Mouse (Mus musculus) 3134 (cell line): ENCODE data around the gene Igdcc4.

Experiments
- DNase-seq: peaks from one replicate; pipeline ENCODE4 v3.0.0-alpha.2; 2011; ENCODE audit warnings: low spot score; ENCODE audit not compliant: insufficient read length; ENCODE audit errors: extremely low read depth

The Igdcc4 gene

GRCm38 (mm10) chr9:65154692-65155455 is 53.6 kb downstream of the Igdcc4 start:
- no peak for DNase-seq

DNA sequence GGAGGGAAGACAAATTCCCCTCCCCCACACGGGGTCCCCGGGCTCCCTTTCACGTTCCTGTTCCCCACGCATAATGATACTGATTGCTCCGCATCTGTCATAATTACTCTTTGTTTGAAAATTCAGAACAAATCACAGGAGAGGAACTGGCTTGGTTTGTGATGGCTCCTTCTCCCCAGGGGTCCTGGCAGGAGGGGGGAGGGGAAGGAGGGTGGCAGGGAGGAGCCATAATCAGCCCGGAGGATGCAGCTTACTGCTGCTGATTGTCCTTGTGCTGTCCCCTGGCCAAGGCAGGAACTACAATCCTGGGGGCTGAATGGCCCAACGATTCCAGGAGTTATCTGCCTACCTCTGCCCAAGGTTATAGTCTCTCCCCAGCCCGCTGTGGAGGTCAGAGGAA is 55.3 kb downstream of the Igdcc4 start:
- DNase-seq: no peak

- DNase-seq: no peak
These were observed 56.3 kb downstream of the Igdcc4 start for GRCm38 (mm10) chr9:65157631-65158030.

DNA sequence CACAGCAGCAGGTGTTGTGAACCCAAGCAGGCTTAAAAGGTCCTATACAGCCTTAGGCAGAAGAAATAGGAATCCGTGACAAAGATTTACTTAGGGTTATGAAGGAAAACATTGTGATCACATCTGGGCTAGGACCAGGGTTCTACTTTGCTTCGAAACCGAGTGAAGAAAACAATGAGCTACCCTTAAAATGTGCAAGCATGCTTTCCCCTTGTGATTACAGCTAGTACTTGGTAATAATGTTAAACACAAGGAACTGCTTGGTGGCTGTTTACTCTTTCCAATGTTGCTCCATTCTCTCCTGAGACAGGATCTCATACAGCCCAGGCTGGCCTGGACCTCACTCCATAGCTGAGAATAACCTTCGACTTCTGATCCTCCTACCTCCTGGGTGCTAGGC is 59.9 kb downstream of the Igdcc4 start:
- no peak for DNase-seq

DNA sequence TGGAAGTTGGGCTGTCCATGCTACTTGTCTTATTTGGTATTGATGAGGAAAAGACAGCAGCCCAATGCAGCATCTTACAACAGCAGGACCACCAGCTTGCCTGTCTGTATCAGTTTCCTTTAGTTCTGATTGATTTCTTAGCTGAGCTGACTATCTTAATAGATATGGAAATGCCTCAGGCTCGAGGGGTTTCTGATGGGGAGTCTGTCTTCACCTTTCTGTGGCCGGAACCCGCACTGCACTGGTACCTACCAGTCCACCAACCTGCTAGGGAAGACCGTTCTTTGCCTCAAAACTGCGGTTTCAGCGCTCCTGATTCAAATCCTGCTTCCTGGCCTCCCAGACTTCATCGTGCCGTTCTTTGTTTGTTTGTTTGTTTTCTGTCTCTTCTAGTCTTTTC is 60.6 kb downstream of the Igdcc4 start:
- DNase-seq: no peak

GRCm38 (mm10) chr9:65162711-65163639 is 61.7 kb downstream of the Igdcc4 start:
- DNase-seq: no peak

DNA sequence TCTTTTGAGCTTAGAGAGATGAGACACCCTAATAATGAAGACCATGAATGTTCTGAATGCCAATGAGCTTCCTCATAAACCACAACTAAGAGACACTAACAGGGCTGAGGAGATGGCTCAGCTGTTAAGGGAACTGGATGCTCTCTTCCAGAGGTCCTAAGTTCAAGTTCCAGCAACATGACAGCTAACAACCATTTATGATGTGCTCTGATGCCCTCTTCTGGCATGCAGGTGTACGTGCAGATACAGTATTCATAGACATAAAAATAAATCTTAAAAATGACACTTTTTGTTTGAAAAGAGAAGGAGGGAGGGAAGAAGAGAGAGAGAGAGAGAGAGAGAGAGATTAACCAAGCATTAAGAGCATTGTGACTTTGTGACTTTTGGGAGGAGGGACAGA is 63.6 kb downstream of the Igdcc4 start:
- no peak for DNase-seq

GRCm38 (mm10) chr9:65166386-65166785 is 65.1 kb downstream of the Igdcc4 start:
- DNase-seq: no peak

- no peak for DNase-seq
These were observed 67.2 kb downstream of the Igdcc4 start for GRCm38 (mm10) chr9:65168534-65168933.

- no peak for DNase-seq
These were observed 67.7 kb downstream of the Igdcc4 start for GRCm38 (mm10) chr9:65168952-65169351.

- DNase-seq: no peak
These were observed 71.4 kb downstream of the Igdcc4 start for GRCm38 (mm10) chr9:65172654-65173053.

- DNase-seq: no peak
These were observed 74.1 kb downstream of the Igdcc4 start for GRCm38 (mm10) chr9:65175234-65175938.

- no peak for DNase-seq
These were observed 74.9 kb downstream of the Igdcc4 start for GRCm38 (mm10) chr9:65175939-65176871.

DNA sequence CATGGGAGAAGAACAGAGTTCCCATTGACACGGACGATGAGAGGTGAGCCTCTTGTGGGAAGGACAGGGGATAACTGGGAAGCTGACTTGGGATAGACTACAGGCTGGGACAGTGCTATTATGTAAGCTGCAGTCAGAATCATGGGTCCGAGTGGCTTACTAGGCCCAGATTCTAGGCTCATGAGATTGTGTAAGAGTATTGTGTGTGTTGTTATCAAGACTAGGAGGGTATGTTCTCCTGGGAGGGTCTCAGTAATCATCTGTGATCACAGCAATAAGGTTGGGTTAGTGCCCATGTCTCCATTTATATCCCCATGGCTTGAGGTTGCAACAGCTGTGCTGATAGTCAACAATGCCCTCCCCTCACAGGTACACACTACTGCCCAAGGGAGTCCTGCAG is 76.2 kb downstream of the Igdcc4 start:
- DNase-seq: no peak

DNA sequence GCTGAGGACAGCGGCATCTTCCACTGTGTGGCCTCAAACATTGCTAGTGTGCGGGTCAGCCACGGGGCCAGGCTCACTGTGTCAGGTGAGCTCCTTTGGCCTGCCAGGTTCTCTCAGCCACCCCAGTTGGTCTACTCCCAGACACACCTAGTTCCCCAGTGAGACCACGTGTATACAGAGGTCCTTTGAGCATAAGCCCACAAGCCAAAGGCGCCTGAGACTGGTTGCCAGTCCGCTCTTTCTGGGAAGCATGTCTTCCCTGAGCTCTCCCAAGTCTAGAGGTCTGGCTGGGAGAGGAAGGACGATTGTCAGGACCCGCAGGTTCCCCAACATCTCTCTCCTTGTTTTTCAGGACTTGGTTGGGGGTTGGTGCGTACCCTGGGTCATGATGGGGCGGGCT is 76.6 kb downstream of the Igdcc4 start:
- no peak for DNase-seq

GRCm38 (mm10) chr9:65178336-65179213 is 77.3 kb downstream of the Igdcc4 start:
- DNase-seq: no peak

GRCm38 (mm10) chr9:65179817-65180624 is 78.7 kb downstream of the Igdcc4 start:
- DNase-seq: no peak
